Mouse (Mus musculus) CH12.LX (cell line): Measurements from ENCODE around the gene Lrguk. TPM values are rescaled to one million over a fixed set of nuclear protein-coding genes. Genes with fewer than 3 reads are reported as not detected.

Experiments used
- DNase-seq: peaks from one replicate; pipeline ENCODE4 v3.0.0-alpha.2; 2013; ENCODE audit errors: extremely low read depth
- H3K27ac ChIP-seq: 2 replicates; pipeline ENCODE4 v1.5.1; 2012; ENCODE audit warnings: low read depth, mild to moderate bottlenecking, control low read depth, moderate library complexity; ENCODE audit not compliant: insufficient read depth
- H3K27me3 ChIP-seq: replicated peaks from 2 replicates; pipeline ENCODE3; 2012; ENCODE audit warnings: inconsistent platforms
- H3K36me3 ChIP-seq, 2 experiments: replicated peaks in 1 of 2; 2 replicates each; pipeline versions ENCODE3 to v1.6.1; 2012; ENCODE audit warnings: inconsistent platforms in 1 of 2, low read length in 1 of 2, mild to moderate bottlenecking in 1 of 2, mixed read lengths in 1 of 2, moderate library complexity in 1 of 2; ENCODE audit not compliant: control insufficient read depth in 1 of 2, insufficient read depth in 1 of 2
- H3K4me1 ChIP-seq, 2 experiments: 2 replicates each; pipeline ENCODE4 v1.6.1; 2012; ENCODE audit warnings: inconsistent platforms in 1 of 2, moderate library complexity in 1 of 2; ENCODE audit not compliant: insufficient read depth in 2 of 2, control insufficient read depth in 1 of 2
- H3K4me2 ChIP-seq: 2 replicates; pipeline ENCODE4 v1.6.1; 2012; ENCODE audit warnings: low read depth, mild to moderate bottlenecking, control low read depth; ENCODE audit not compliant: poor library complexity, insufficient read depth, severe bottlenecking
- H3K4me3 ChIP-seq, 3 experiments: fragments of 150-350 bp in 1 of 3; sonication (generic) in 1 of 3; replicated peaks in 1 of 3; 2 replicates each; pipeline versions ENCODE3 to v1.5.1; 2011 to 2012; ENCODE audit warnings: low read depth in 2 of 3, low read length in 2 of 3, mild to moderate bottlenecking in 2 of 3, moderate library complexity in 2 of 3, control low read depth in 1 of 3, improper control_type of control experiment in 1 of 3, inconsistent platforms in 1 of 3, mixed read lengths in 1 of 3; ENCODE audit not compliant: poor library complexity in 1 of 3
- H3K79me2 ChIP-seq: replicated peaks from 2 replicates; pipeline ENCODE4 v1.6.1; 2012; ENCODE audit warnings: mild to moderate bottlenecking, moderate library complexity; ENCODE audit not compliant: control insufficient read depth, poor library complexity, insufficient read depth, severe bottlenecking; ENCODE audit errors: extremely low read depth
- H3K9ac ChIP-seq: 2 replicates; pipeline ENCODE4 v1.6.1; 2012; ENCODE audit warnings: low read depth, mild to moderate bottlenecking, control low read depth, moderate library complexity; ENCODE audit not compliant: insufficient read depth
- H3K9me3 ChIP-seq: replicated peaks from 2 replicates; pipeline ENCODE3; 2012; ENCODE audit warnings: low read length, inconsistent platforms, mixed read lengths
- BHLHE40 ChIP-seq: IDR thresholded peaks from 2 replicates; pipeline ENCODE4 v1.6.1; 2011; ENCODE audit warnings: mild to moderate bottlenecking, low read depth, low read length, improper control_type of control experiment
- CHD1 ChIP-seq: IDR thresholded peaks from 2 replicates; pipeline ENCODE4 v1.6.1; 2012; ENCODE audit warnings: low read depth, low read length, improper control_type of control experiment, inconsistent platforms
- CTCF ChIP-seq, 2 experiments: IDR thresholded peaks in 1 of 2; conservative IDR thresholded peaks in 1 of 2; 2 replicates each; pipeline ENCODE4 v1.5.1; 2011 to 2012; ENCODE audit warnings: low read depth in 2 of 2, low read length in 2 of 2, improper control_type of control experiment in 1 of 2, inconsistent platforms in 1 of 2, mild to moderate bottlenecking in 1 of 2, moderate library complexity in 1 of 2
- EP300 ChIP-seq: IDR thresholded peaks from 2 replicates; pipeline ENCODE4 v1.6.1; 2011; ENCODE audit warnings: low read length, improper control_type of control experiment
- JUN ChIP-seq: IDR thresholded peaks from 2 replicates; pipeline ENCODE4 v1.6.1; 2011; ENCODE audit warnings: low read depth, mild to moderate bottlenecking, low read length, improper control_type of control experiment, moderate library complexity; ENCODE audit not compliant: insufficient read depth
- JUND ChIP-seq: conservative IDR thresholded peaks from 2 replicates; pipeline ENCODE4 v1.6.1; 2011; ENCODE audit warnings: low read depth, low read length, improper control_type of control experiment
- MAFK ChIP-seq: IDR thresholded peaks from 2 replicates; pipeline ENCODE4 v1.6.1; 2011; ENCODE audit warnings: low read length, improper control_type of control experiment; ENCODE audit not compliant: insufficient replicate concordance
- MAX ChIP-seq: IDR thresholded peaks from 2 replicates; pipeline ENCODE4 v1.6.1; 2011; ENCODE audit warnings: low read length, improper control_type of control experiment
- MEF2A ChIP-seq: IDR thresholded peaks from 2 replicates; pipeline ENCODE4 v1.6.1; 2014; ENCODE audit warnings: low read depth, mild to moderate bottlenecking, inconsistent platforms, low read length, improper control_type of control experiment, borderline replicate concordance
- MXI1 ChIP-seq: IDR thresholded peaks from 2 replicates; pipeline ENCODE4 v1.6.1; 2011; ENCODE audit warnings: mild to moderate bottlenecking, low read depth, low read length, improper control_type of control experiment
- MYC ChIP-seq: IDR thresholded peaks from 2 replicates; pipeline ENCODE4 v1.6.1; 2011; ENCODE audit warnings: low read depth, mild to moderate bottlenecking, improper control_type of control experiment, low read length
- NELFE ChIP-seq: IDR thresholded peaks from 2 replicates; pipeline ENCODE4 v1.6.1; 2011; ENCODE audit warnings: low read depth, low read length, improper control_type of control experiment
- POLR2A ChIP-seq: IDR thresholded peaks from 2 replicates; pipeline ENCODE4 v1.6.1; 2011; ENCODE audit warnings: low read depth, mild to moderate bottlenecking, improper control_type of control experiment, low read length
- RAD21 ChIP-seq: IDR thresholded peaks from 2 replicates; pipeline ENCODE4 v1.6.1; 2011; ENCODE audit warnings: low read depth, mild to moderate bottlenecking, low read length, improper control_type of control experiment, moderate library complexity
- RCOR1 ChIP-seq: conservative IDR thresholded peaks from 2 replicates; pipeline ENCODE4 v1.6.1; 2012; ENCODE audit warnings: low read depth, mild to moderate bottlenecking, inconsistent platforms, low read length, improper control_type of control experiment
- TBP ChIP-seq: conservative IDR thresholded peaks from 2 replicates; pipeline ENCODE4 v1.6.1; 2011; ENCODE audit warnings: low read depth, low read length, improper control_type of control experiment
- TCF12 ChIP-seq: IDR thresholded peaks from 2 replicates; pipeline ENCODE4 v1.6.1; 2014; ENCODE audit warnings: low read depth, mild to moderate bottlenecking, inconsistent platforms, low read length, improper control_type of control experiment
- UBTF ChIP-seq: IDR thresholded peaks from 2 replicates; pipeline ENCODE4 v1.6.1; 2012; ENCODE audit warnings: low read depth, mild to moderate bottlenecking, inconsistent platforms, low read length, improper control_type of control experiment, moderate library complexity
- USF1 ChIP-seq: IDR thresholded peaks from 2 replicates; pipeline ENCODE4 v1.6.1; 2014; ENCODE audit warnings: low read depth, mild to moderate bottlenecking, inconsistent platforms, low read length, improper control_type of control experiment
- USF2 ChIP-seq: conservative IDR thresholded peaks from 2 replicates; pipeline ENCODE4 v1.6.1; 2011; ENCODE audit warnings: low read depth, low read length, improper control_type of control experiment
- ZC3H11A ChIP-seq: IDR thresholded peaks from 2 replicates; pipeline ENCODE4 v1.6.1; 2012; ENCODE audit warnings: low read depth, mild to moderate bottlenecking, inconsistent platforms, low read length, improper control_type of control experiment
- ZMIZ1 ChIP-seq: IDR thresholded peaks from 2 replicates; pipeline ENCODE4 v1.6.1; 2012; ENCODE audit warnings: low read depth, mild to moderate bottlenecking, inconsistent platforms, low read length, improper control_type of control experiment
- dilution Hi-C: fragments of 300-500 bp; cut with MboI; formaldehyde crosslinking; loops from 2 replicates; pipeline ENCODE4 v1.14.3; 2020; ENCODE audit warnings: low sequenced_read_pairs; ENCODE audit not compliant: extremely low pct_unique_long_range_greater_than_20kb, extremely low pct_ligation_motif_present
- in situ Hi-C: fragments of 300-500 bp; cut with MboI; formaldehyde crosslinking; loops from 3 replicates; pipeline ENCODE4 v1.14.3; 2019; ENCODE audit warnings: low sequenced_read_pairs, low pct_ligation_motif_present, low pct_unique_long_range_greater_than_20kb, mixed read lengths
- polyA plus RNA-seq: library from polyadenylated mRNA; unstranded; fragments of >175 nt; gene quantifications from 2 replicates; pipeline ENCODE4 v1.2.1, GENCODE M21; 2012; ENCODE audit warnings: low read depth; ENCODE audit not compliant: insufficient read length
- total RNA-seq, 2 experiments: library from RNA; depleted of rRNA; stranded (reverse); fragments of 300-350 nt in 1 of 2; fragments of >200 nt in 1 of 2; gene quantifications; 2 replicates each; pipeline ENCODE4 v1.2.3; 2012 to 2014

The Lrguk gene
- total and polyA plus RNA-seq, 3 experiments: 0.85 to 1.6 (median 1.1) TPM

GRCm38 (mm10) chr6:34148639-34149038 lies 119.4 kb downstream of the Lrguk start:
- no peak for TF ChIP-seq JUN
- TF ChIP-seq CTCF (conservative IDR thresholded peaks at IDR 0.05 in 1 of 2, IDR thresholded peaks at IDR 0.05 in 1 of 2; ENCODE audit: low read depth in 2 of 2, low read length in 2 of 2): no peak
- no peak for TF ChIP-seq RAD21
- TF ChIP-seq EP300: no peak
- no peak for TF ChIP-seq MEF2A
- no peak for TF ChIP-seq CHD1
- H3K27ac ChIP-seq: no peak overlapping the region
- dilution Hi-C loops (no loop called here), in situ Hi-C loops (no loop called here)
- no peak overlapping the region for H3K4me2 ChIP-seq
- H3K4me1 ChIP-seq: peaks cover 0 to 19% of the 10 kb centered on the region in 2 experiments; a peak in 3 of 4 replicates
- no peaks in the 10 kb centered on the region for H3K36me3 ChIP-seq
- no peaks in the 10 kb centered on the region for H3K79me2 ChIP-seq
- H3K27me3 ChIP-seq: no peaks in the 10 kb centered on the region
- H3K9me3 ChIP-seq: peaks cover 8% of the 10 kb centered on the region
- H3K4me3 ChIP-seq: no peak overlapping the region
- no peak overlapping the region for H3K9ac ChIP-seq
- no peak for DNase-seq

GRCm38 (mm10) chr6:34149066-34149465 lies 119.8 kb downstream of the Lrguk start:
- Histone ChIP-seq H3K36me3 (no peaks in the 10 kb centered on the region), H3K4me2 (no peak overlapping the region), H3K4me3 (no peak overlapping the region), H3K4me1 (peaks cover 0 to 23% of the 10 kb centered on the region in 2 experiments; a peak in 3 of 4 replicates), H3K27ac (no peak overlapping the region), H3K9me3 (peaks cover 8% of the 10 kb centered on the region), H3K27me3 (no peaks in the 10 kb centered on the region), H3K79me2 (no peaks in the 10 kb centered on the region), H3K9ac (no peak overlapping the region)
- in situ Hi-C loops: no loop called here
- TF ChIP-seq MAFK (no peak), ZC3H11A (no peak), NELFE (no peak), MEF2A (no peak), RCOR1 (no peak), UBTF (no peak)
- DNase-seq: no peak
- dilution Hi-C loops: no loop called here

- TF ChIP-seq EP300 (no peak), TBP (no peak), MXI1 (no peak), TCF12 (no peak), USF2 (no peak), NELFE (no peak), POLR2A (no peak), MAX (no peak), JUND (no peak), MYC (no peak), ZMIZ1 (no peak), MEF2A (no peak), UBTF (no peak), BHLHE40 (no peak), RCOR1 (no peak), MAFK (no peak), USF1 (no peak), JUN (no peak)
- TF ChIP-seq, all 38 proteins: peak for 0
- no peak overlapping the region for H3K4me2 ChIP-seq
- H3K27me3 ChIP-seq: no peaks in the 10 kb centered on the region
- in situ Hi-C loops: no loop called here
- DNase-seq: no peak
- H3K9ac ChIP-seq: no peak overlapping the region
- peaks cover 8% of the 10 kb centered on the region for H3K9me3 ChIP-seq
- H3K79me2 ChIP-seq: no peaks in the 10 kb centered on the region
- peaks cover 0 to 31% of the 10 kb centered on the region in 2 experiments; a peak in 3 of 4 replicates for H3K4me1 ChIP-seq
- H3K27ac ChIP-seq: no peak overlapping the region
- H3K36me3 ChIP-seq: no peaks in the 10 kb centered on the region
- dilution Hi-C loops: no loop called here
- H3K4me3 ChIP-seq: no peak overlapping the region
Observed at GRCm38 (mm10) chr6:34149821-34150220, 120.6 kb downstream of the Lrguk start.
